Mouse (Mus musculus) adrenal gland, adult 8-10 months (tissue): ENCODE data around the gene Cdc42ep1. TPM values are rescaled to one million over a fixed set of nuclear protein-coding genes. Genes with fewer than 3 reads are reported as not detected.
"Not testable (repeated sequence)": the region's sequence is repeated elsewhere in the genome, so short reads cannot be mapped to it uniquely, and the experiment has no call there.

Experiments
- DNase-seq: peaks from one replicate; pipeline ENCODE4 v3.0.0; 2022
- microRNA-seq, 2 experiments: library from miRNA; unstranded; fragments of <30 nt; microRNA quantifications; one replicate each; pipeline ENCODE4 v1.2.0; 2022
- total RNA-seq, 4 experiments: library from RNA; stranded (reverse); gene quantifications; 2 replicates each; pipeline ENCODE4 v1.2.4; 2022

Gene Cdc42ep1
- total RNA-seq, 4 experiments from 2014 or later = 41.2 to 85.0 (median 65.8) TPM

DNA sequence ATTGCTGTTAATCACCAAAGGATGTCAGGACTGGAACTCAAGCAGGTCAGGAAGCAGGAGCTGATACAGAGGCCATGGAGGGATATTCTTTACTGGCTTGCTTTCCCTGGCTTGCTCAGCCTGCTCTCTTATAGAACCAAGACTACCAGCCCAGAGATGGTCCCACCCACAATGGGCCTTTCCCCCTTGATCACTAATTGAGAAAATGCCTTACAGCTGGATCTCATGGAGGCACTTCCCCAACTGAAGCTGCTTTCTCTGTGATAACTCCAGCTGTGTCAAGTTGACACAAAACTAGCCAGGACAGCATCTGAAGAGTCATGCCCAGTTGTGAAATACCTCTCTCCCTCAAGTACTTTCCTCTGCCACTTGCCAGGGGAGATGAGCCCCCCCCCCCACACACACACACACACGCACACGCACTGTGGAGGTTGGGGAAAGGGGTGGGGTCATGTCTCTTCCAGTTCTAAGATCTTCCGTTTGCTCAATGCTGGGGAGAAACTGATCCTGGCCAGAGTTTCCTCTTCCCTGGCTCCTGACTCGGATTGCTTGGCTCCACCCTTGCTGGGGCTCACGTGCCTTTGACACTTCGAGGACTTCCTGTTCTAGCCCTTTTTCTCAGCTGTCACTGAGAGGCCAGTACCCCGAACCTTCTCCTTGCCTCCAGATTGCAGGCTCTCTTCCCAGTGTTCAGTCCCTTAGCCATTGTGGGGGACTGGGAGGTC is 36.5 kb downstream of the Cdc42ep1 start:
- not testable (repeated sequence) for DNase-seq

DNA sequence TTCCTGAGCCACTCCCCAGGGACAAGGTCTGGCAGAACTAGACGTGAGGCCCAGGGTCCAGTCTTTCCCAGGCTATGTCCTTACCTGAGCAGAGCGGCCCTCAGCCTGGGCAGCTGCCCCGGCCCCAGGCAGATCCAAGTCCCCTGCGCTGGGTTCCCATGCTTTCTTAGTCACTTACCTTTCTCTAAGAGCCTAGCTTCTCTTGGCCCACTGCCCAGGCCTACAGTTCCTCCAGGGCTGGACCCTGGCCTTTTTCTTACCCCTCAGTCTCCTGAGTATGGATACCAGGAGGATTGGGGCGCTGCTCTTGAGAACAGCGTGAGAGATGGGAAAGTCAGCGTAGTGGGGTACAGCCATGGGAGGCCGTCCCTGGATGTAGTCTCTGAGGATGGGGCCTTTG is 38.0 kb downstream of the Cdc42ep1 start:
- no peak for DNase-seq

DNA sequence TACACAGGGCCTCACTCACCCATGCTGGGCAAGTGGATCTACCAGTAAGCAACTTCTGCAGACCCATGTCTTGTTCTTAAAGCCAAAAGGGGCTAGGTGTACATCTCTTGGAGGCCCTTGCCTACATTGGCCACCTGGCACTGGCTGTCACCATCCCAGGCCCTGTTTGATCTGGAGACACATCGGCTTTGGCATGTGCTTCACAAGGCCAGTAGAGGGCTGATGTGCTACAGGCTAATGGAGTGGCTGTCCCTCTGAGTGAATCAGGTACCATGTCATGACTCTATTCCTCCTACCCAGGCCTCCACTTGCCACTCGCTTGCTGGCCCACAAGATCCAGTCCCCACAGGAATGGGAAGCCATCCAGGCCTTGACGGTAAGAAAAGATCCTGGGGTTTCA is 39.4 kb downstream of the Cdc42ep1 start:
- DNase-seq = no peak

DNA sequence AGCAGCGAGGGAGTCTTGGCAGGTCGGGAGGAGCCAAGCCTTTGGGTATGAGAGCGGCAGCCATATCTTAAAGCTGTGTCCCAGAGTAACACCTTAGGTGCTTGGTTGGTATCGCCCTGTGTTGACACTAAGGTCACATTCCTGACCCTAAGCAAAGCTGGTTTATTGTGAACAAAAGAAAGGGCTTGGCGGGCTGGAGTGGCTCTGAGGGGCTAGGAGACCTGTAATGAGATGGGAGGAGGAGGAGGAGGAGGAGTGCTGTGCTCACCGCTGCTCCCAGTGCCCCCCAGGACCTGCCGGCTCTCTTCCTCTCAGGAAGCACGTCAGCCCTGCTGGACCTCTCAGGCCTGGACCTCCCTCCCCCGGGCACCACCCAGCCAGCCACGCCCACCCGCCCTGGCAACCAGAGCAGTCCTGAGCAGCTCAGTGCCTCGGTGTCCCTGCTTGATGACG is 47.0 kb downstream of the Cdc42ep1 start:
- DNase-seq = no peak

DNA sequence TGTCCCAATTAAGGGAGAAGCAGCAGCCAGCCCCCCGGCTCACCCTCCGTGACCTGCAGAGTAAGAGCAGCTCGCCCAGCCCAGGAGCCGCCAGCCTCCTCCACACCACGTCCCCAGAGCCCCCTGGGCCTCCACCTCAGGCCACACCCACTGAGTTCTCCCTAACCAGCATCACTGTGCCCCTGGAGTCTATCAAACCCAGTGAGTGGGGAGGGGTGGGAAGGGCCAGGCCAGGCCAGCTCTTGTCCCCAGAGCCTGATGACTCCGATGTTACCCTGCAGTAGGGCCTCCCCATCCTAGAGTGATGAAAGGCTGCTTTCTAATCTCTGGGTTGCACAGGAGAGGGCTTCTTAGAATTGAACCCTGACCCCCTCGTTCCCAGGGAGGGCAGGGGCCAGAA is 50.0 kb downstream of the Cdc42ep1 start:
- no peak for DNase-seq

DNA sequence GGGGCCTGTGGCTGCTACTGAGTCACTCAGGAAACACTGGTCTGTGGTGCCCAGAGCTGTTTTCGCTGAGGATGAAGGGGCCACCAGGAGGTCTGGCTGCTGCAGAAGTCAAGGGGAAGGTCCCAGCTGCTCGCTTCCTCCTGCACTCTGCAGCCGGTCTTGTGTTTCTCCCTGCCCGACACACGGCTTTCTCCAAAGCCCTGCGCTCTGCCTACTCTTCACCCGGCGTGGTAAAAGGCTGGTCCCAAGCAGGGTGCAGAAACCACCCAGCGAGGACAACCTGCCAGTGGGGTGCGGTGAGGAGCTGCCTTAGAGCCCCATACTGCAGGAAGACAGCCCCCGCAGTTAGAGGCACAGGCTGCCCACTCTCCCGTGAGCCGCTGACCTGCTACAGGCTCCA is 52.3 kb downstream of the Cdc42ep1 start:
- DNase-seq = no peak

DNA sequence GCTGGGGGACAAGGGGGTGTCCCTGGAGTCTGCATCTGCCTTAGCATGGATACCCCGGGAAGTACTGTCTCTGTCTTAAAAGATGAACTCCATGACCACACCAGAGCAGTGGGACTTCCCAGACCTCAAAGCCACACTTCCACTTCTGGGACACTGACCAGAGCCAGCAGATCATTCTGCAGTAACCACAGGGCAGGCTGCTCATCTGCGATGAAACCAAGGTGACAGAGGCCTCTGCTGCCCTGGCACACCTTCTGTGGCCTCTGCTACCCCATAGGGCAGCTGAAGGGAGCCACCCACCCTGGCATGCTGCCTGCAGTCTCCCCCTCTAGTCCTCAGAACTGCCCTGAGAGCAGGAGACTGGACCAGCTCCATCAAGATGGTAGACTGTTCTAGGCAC is 53.3 kb downstream of the Cdc42ep1 start:
- no peak for DNase-seq

DNA sequence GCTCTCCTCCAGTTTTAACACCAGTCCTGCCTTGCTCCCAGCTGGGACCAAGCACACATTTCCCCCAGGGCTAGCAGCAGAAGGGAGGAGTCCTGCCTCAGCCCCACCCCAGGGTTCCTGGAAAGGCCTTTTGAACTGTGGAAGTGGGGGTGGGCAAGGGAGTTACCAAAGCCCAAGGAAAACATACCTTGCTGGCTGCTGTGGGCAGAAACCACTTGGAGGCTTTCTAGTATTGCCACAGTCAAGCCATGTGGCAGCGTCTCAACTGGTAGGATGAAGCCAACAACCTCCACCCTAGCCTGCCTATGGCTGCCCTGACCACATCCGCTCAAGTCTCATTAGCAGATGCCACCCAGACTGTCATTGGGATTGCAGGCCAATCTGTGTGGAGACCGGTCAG is 53.7 kb downstream of the Cdc42ep1 start:
- no peak for DNase-seq

DNA sequence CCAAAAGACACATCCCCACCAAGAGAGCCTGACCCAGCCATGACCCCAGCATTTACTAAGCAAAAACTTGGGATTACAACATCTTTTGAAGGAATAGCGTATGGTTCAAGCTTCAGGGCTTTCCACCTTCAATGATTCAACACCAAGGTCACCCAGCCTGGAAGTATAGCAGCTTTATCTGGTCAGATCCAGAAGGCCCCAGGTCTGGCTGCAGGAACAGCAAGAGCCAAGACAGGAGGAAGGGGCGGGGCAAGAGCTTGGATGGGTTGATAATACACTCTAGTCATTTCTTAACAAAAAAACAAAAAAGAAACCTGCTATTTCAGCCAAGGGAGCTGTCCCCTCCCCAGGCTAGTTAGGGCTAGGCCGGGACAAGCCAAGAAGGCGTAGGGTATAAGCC is 55.1 kb downstream of the Cdc42ep1 start:
- no peak for DNase-seq

DNA sequence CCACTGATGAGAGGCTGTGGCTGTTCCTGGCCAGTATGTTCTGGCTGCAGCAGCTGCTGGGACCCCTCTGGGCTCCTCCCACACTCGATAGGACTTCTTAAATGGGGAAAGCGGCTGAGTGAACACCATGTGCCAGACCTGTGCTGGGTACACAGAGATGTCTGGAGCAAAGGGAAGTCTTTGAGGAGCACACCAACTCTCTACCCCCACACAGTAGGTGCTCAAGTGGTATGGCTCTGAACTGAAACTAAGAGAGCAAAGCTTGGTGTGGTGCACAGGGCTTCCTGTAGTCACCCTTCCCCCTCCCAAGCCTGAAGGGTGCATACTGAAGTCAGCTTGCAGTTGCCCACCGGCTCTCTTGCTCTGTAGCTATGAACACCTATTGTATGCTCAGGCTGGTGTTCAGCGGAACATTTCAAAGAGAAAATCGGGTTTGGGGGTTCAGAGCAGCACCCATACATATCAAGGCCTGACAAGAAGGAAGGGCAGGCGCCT is 56.1 kb downstream of the Cdc42ep1 start:
- no peak for DNase-seq

DNA sequence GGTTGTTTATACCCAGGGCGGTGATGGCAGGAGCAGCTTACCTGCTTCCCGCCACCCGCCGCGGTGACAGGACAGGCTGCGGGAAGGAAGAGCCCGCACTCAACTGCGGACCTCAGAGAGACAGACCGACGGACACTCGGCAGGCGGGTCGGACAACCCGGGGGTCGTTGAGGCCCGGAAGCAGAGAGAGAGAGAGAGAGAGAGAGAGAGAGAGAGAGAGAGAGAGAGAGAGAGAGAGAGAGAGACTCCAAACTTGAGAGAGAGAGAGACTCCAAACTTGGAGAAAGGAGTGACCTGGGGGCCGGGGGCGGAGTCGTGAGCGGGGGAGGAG is 57.0 kb downstream of the Cdc42ep1 start, which contains the start of gene Gm49510:
Gene Gm49510, plus strand, starts transcription at position 259 of the 331 bp plus-strand sequence.
- no peak for DNase-seq

DNA sequence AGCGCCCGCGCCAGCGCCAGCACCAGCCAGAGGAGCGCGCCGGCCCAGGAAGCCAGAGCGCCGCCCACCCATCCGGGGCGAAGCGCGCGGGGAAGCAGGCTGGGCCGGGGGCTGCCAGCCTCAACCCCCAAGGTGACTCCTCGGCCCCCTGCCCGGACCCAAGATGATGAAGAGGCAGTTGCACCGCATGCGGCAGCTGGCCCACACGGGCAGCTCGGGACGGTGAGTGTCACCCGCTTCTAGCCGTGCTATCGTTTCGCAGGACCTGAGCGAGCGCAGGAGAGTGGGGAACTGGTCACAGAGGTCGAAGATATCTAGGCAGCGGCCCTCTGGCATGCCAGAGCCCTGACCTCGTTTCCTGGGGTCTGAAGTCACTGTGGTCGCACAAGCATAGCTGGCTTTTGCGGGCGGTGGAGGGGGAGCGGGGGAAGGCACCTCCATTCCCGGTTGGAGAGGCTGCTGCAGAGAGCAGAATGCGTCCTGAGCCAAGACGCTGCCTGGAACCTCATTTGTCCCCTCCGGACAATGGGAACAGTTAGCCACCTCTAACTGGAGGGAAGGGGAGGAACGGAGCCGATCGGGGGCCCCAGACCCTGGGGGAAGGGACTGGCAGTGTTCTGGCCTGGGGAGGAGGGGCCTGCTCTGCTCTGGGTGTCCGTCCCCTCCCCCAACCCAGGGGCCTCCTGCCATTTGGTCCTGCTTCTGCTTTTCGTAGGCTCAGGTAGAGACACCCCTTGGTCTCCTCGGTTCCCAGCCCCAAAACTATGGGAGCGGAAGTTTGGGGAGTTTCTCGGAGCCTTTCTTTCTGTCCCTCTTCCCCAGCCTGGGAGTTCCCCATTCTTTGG is 57.5 kb downstream of the Cdc42ep1 start, which contains the start of gene Sh3bp1:
Gene Sh3bp1, plus strand, starts transcription at position 29 of the 845 bp plus-strand sequence.
- no peak for DNase-seq

Small RNA genes lying within 50 kb of the gene (microRNA-seq; reads per million reads assigned to microRNA genes)
- gene Mir6955 = 0.53 to 0.84 reads per million in 2 experiments

Other genes starting within 250 kb of the Cdc42ep1 start
- gene Cyth4, start 245.6 kb upstream of the Cdc42ep1 start, total RNA-seq = 10 to 100 TPM in 2 of 4 experiments, 1 to 10 TPM in 2; 8.1 to 21.3 (median 14.8) TPM
- gene Elfn2, start 123.9 kb upstream of the Cdc42ep1 start, total RNA-seq = 1 to 10 TPM; 4.1 to 7.4 (median 5.5) TPM
- 10 to 100 TPM; 12.3 to 25.8 (median 20.7) TPM for gene Mfng, start 69.1 kb upstream of the Cdc42ep1 start, total RNA-seq
- gene Card10, start 39.6 kb upstream of the Cdc42ep1 start, total RNA-seq = 10 to 100 TPM in 1 of 4 experiments, 1 to 10 TPM in 3; 6.6 to 10.0 (median 8.1) TPM
- gene Lgals2, start 12.9 kb downstream of the Cdc42ep1 start, total RNA-seq = not detected
- 10 to 100 TPM; 57.9 to 79.2 (median 66.5) TPM for gene Gga1, start 34.6 kb downstream of the Cdc42ep1 start, total RNA-seq
- under 1 TPM in 1 of 4 experiments, not detected in 3; 0.45 TPM for gene Gm49510, start 57.0 kb downstream of the Cdc42ep1 start, total RNA-seq
- 10 to 100 TPM in 2 of 4 experiments, 1 to 10 TPM in 2; 8.5 to 23.0 (median 15.2) TPM for gene Sh3bp1, start 57.1 kb downstream of the Cdc42ep1 start, total RNA-seq
- 1 to 10 TPM; 4.6 to 8.6 (median 5.9) TPM for gene Pdxp, start 71.3 kb downstream of the Cdc42ep1 start, total RNA-seq
- gene Lgals1, start 84.1 kb downstream of the Cdc42ep1 start, total RNA-seq = 100 to 1,000 TPM; 294 to 595 (median 433) TPM
- gene Nol12, start 92.3 kb downstream of the Cdc42ep1 start, total RNA-seq = 10 to 100 TPM; 51.2 to 58.9 (median 52.1) TPM
- gene Triobp, start 105.1 kb downstream of the Cdc42ep1 start, total RNA-seq = 100 to 1,000 TPM; 121 to 175 (median 150) TPM
- gene H1f0, start 185.8 kb downstream of the Cdc42ep1 start, total RNA-seq = 100 to 1,000 TPM; 122 to 250 (median 176) TPM
- under 1 TPM in 3 of 4 experiments, not detected in 1; 0.28 to 0.31 (median 0.30) TPM for gene Galr3, start 199.3 kb downstream of the Cdc42ep1 start, total RNA-seq
- gene Ankrd54, start 220.3 kb downstream of the Cdc42ep1 start, total RNA-seq = 10 to 100 TPM; 24.6 to 34.9 (median 28.2) TPM
- 100 to 1,000 TPM; 136 to 157 (median 140) TPM for gene Eif3l, start 232.6 kb downstream of the Cdc42ep1 start, total RNA-seq